Mouse (Mus musculus) urinary bladder, adult 2 months (tissue): Measurements from ENCODE around the gene Rin1. TPM values are rescaled to one million over a fixed set of nuclear protein-coding genes. Genes with fewer than 3 reads are reported as not detected.
"Not testable (repeated sequence)": the region's sequence is repeated elsewhere in the genome, so short reads cannot be mapped to it uniquely, and the experiment has no call there.

Experiments
- DNase-seq: peaks from one replicate; pipeline ENCODE4 v3.0.0; 2022; ENCODE audit warnings: low spot score
- polyA plus RNA-seq: library from polyadenylated mRNA; depleted of rRNA; stranded (reverse); fragments of >200 nt; gene quantifications from 2 replicates; pipeline ENCODE4 v1.2.3, GENCODE M21; 2012

Gene Rin1
- polyA plus RNA-seq, 1 experiment, result 24.8 TPM

- no peak for DNase-seq
Measured at GRCm38 (mm10) chr19:5068570-5069234, 18.4 kb downstream of the Rin1 start.

GRCm38 (mm10) chr19:5069486-5069885, 19.2 kb downstream of the Rin1 start:
- DNase-seq, result no peak

GRCm38 (mm10) chr19:5069978-5070377, 19.7 kb downstream of the Rin1 start:
- no peak for DNase-seq

- DNase-seq, result no peak
Measured at GRCm38 (mm10) chr19:5071077-5071476, 20.8 kb downstream of the Rin1 start.

GRCm38 (mm10) chr19:5071545-5072369, 21.5 kb downstream of the Rin1 start:
- DNase-seq, result no peak

GRCm38 (mm10) chr19:5072389-5073019, 22.2 kb downstream of the Rin1 start:
- DNase-seq, result no peak

- DNase-seq, result no peak
Measured at GRCm38 (mm10) chr19:5073028-5073427, 22.7 kb downstream of the Rin1 start.

- DNase-seq, result no peak
Measured at GRCm38 (mm10) chr19:5073518-5073917, 23.2 kb downstream of the Rin1 start.

GRCm38 (mm10) chr19:5079279-5079678, 29.0 kb downstream of the Rin1 start:
- no peak for DNase-seq

GRCm38 (mm10) chr19:5082005-5082404, 31.7 kb downstream of the Rin1 start:
- no peak for DNase-seq

- no peak for DNase-seq
Measured at GRCm38 (mm10) chr19:5082596-5082995, 32.3 kb downstream of the Rin1 start.

GRCm38 (mm10) chr19:5083961-5084833, 33.9 kb downstream of the Rin1 start:
- no peak for DNase-seq

GRCm38 (mm10) chr19:5084834-5085144, 34.5 kb downstream of the Rin1 start:
- no peak for DNase-seq

GRCm38 (mm10) chr19:5085145-5085863, 35.0 kb downstream of the Rin1 start, which contains the start of gene Tmem151a:
Tmem151a (minus strand) TSS chr19:5085531.
- no peak for DNase-seq

- not testable (repeated sequence) for DNase-seq
Measured at GRCm38 (mm10) chr19:5086533-5086932, 36.3 kb downstream of the Rin1 start.

- peak; percentile 84 for DNase-seq
Measured at GRCm38 (mm10) chr19:5087884-5088728, 37.8 kb downstream of the Rin1 start, which contains the start of gene Yif1a. Yif1a (plus strand) TSS chr19:5088538.

GRCm38 (mm10) chr19:5089324-5089723, 39.0 kb downstream of the Rin1 start:
- DNase-seq, result no peak

- DNase-seq, result no peak
Measured at GRCm38 (mm10) chr19:5092083-5092482, 41.8 kb downstream of the Rin1 start.

- no peak for DNase-seq
Measured at GRCm38 (mm10) chr19:5093481-5094242, 43.4 kb downstream of the Rin1 start.
